Mouse (Mus musculus): ENCODE results near the gene Myo9a.
A peak's percentile ranks its signal among the peaks of the same experiment; 100 is the strongest.
"Not testable (repeated sequence)": the region's sequence is repeated elsewhere in the genome, so short reads cannot be mapped to it uniquely, and the experiment has no call there.

Gene Myo9a

DNA sequence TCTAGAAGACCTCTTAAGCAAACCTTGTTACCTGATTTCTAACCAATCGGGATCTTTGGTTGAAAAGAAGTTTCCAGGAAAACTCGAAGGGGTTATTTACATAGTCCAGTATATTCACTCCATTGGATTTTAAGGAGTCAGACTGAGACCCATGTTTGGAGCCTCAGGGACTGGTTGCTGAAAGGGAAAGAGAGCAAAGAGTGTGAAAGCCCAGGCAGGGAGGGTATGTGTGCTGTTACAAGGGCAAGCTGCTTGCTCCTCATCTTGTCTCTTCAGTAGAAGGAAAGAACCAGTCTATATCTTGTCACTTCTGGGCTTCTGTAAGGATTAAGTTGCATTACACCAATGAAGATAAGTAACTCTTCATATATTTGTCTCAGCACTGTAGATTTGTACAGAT is 1.3 kb downstream of the Myo9a start:
- peak; percentile 12 for DNase-seq

DNA sequence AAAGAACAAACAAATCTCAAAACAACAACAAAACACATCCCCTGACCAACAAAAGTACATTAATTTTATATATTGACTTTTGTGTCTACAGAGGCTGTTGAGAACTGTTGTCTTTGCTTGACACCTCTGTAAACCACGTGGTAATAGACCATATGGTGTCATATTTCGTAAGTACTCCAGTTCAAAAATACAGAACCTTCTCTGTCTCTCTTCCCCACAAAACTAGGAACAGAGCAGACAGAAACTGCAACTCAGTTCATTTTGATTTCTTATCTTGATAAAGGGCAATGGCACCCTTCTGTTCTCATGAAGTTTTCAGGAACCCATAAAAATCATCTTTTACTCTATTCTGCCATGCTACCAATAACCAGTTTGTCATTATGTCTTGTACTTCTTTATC is 4.5 kb downstream of the Myo9a start:
- no peak for DNase-seq

DNA sequence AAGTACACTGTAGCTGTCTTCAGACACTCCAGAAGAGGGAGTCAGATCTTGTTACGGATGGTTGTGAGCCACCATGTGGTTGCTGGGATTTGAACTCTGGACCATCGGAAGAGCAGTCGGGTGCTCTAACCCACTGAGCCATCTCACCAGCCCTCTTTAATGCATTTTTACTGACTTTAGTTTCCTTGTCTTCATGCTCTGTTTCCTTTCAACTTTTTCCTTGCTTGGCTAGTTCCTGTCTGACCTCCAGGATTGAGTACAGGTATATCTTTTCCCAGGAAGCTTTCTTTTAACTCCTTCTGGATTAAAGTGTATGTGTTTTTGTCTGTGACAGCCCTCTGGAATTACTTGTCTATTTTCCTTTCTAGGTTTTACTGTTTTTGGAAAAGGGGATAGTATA is 6.3 kb downstream of the Myo9a start:
- DNase-seq, result not testable (repeated sequence)

DNA sequence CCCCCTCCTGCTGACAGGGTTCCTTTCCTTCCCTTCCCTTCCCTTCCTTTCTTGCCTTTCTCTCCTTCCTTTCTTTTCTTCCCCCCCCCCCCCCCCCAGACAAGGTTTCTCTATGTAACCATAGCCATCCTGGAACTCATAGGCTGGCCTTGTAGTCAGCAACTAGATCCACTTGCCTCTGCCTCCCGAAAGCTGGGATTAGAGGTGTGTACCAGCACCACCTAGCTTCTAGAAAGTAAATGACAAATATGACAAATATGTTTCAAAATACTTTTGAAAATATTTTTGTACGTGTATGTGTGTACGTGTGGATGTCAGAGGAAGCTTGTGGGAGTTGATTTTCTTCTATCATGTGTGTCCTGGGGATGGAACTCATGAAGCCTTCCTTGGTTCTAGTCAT is 9.8 kb downstream of the Myo9a start:
- DNase-seq, result no peak

DNA sequence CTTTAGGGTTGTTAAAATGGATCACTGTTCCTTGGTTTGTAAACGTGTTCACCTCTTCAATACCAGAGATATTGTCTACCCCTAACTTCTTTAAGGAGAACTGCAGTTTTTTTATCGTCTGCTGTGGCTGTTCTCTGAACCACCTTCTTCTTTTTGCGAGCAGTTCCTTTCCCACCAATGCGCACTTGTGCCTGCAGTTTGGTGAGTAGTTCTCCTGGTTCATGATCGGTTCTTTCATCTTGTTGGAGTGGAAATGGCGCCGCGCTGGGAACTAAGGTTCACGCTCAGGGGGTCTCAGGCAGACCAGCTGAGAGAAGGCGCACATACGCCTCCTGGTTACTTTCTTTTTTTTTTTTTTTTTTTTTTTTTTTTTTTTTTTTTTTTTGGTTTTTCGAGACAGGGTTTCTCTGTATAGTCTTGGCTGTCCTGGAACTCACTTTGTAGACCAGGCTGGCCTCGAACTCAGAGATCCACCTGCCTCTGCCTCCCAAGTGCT is 16.3 kb downstream of the Myo9a start:
- not testable (repeated sequence) for DNase-seq

DNA sequence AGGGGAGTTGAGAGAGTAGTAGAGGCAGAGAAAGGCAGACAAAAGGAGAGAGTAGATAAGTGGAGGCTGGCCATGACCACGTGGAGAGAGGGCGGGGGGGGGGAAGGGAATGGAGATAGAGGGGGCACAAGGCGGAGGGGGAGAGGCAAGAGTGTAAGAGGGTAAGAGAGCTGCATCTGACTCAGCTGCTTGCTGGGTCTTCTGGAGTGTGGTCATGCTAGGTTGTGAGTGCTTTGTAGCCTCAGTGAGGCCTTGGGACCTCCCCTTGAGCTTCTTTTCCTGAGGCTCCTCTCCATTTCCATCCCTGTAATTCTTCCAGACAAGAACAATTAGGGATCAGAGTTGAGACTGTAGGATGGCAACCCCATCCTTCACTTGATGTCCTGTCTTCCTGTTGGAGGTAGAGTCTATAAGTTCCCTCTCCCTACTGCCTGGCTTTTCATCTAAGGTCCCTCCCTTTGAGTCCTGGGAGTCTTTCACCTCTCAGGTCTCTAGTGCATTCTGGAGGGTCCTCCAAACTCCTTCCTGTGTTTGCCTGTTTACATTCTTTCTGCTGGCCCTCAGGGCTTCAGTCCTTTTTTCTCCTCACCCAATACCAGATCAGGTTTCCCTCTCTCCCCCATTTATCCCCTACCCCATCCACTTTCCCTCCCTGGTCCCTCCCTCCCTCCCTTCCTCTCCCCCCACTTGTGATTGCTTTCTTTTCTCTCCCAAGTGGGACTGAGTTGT is 55.5 kb downstream of the Myo9a start:
- DNase-seq, result not testable (repeated sequence)

DNA sequence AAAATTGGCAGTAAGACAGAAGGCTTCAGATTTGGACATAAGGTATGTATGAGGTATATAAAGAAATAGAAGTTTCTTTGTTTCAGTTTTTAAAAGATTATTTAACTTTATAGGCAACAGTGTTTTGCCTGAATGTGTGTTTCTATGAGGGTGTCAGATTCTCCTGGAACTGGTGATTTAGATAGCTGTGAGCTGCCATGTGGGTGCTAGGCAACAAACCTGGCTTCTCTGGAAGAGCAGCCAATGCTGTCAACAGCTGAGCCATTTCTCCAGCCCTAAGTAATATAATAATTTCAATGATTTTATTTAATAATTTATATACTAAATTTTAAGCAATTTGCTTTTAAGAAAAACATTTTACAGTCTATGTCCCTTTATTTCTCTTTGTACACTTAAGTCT is 133.9 kb downstream of the Myo9a start:
- no peak for DNase-seq

DNA sequence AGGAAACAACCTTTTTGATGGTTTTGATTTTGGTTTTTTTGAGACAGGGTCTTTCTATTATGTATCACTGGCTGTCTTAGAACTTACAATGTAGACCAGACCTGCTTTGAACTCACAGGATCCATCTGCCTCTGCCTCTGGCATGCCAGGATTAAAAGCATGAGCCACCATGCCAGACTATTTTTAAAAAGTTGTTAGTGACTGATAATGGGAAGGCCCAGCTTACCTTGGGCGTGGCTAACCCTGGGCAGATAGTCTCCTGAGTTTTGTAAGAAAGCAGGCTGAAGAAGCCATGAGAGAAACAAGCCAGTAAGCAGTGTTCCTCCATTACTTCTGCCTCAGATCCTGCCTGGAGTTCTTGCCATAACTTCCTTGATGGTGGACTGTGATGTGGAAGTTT is 152.7 kb downstream of the Myo9a start:
- DNase-seq, result no peak

DNA sequence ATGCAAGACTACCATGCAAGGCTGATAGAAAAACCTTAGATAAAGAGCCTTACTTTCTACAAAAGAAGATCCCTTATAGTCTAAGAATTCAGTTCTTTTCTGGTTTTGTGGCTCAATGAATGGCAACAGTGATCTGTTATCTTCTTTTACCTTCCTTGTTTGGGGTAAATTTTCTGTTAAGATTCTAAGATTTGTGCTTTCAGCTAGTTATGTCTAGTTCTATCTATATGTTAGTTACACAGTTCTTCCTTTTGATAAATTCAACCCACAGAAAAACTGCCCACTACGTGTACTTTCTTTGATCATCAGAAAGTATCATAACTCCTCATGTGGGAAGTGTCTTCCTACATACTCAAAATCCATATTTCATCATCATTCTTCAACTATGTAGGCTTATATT is 164.1 kb downstream of the Myo9a start:
- DNase-seq, result no peak

DNA sequence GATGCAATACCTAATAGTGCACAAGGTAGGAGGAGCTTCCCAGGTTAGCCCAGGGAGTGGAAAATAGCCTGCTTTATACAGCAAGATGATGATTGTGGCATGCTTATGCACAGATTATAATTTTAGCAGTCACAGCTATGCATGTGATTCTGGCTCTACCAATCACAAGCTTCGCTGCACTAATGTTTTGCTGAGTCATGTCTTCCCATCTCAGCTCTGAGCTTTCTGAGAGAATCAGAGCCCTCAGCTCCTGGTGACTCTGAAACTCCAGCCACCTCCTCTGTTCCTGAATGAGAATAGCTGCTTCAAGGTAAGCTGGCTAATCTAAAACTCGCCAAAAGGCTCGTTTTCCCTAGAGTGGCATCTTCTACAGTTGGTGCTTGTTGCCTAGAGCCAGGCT is 179.6 kb downstream of the Myo9a start:
- DNase-seq, result no peak

DNA sequence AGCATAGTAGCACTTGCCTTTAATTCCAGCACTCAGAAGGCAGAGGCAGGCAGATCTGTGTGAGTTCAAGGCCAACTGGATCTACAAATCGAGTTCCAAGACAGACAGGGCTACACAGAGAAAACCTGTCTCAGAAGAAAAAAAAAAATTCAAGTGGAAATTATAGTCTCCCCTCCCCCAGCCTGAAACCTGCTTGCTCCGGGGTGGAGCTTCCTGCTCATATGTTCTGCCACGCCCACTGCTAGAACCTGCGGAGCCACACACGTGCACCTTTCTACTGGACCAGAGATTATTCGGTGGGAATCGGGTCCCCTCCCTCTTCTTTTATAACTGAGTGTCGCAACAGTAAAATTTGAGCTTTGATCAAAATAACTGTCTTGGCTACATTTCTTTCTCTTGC is 185.2 kb downstream of the Myo9a start:
- DNase-seq, result not testable (repeated sequence)

DNA sequence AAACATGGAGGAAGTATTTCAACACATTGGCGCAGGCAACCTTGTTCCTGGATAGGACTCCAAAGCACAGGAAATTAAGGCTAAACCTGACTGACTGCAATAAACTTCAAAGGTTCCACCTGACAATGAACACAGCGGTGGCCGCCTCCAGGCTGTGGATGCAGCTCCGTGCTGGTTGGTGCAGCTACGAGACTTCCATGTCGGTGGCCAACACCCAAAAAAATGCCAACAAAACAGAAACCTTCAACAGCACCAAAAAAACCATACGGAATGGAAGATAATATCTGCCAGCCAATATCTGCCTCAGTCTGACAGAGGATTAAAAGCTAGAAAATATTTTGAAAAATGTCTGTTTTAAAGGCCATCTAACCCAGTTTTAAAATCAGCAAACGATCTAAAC is 187.8 kb downstream of the Myo9a start:
- DNase-seq, result no peak

DNA sequence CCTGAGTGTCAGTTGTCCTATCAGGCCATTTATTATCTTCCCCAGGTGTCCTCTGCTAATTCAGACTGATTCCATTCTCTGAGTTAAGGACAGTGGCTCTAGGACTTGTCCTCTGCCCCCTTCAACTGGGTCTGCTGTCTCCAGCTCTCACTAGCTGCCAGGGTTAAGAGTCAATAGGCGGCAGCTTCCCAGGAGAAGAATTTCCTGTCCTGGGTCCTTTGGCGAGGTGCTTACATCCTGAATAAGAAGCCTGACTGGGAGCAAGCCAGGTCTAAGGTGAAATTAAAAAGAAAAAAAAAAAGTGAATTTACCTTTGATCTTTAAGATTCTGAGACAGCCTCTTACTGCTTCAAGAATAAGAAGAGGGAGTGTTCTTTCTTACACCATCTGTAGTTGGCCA is 189.0 kb downstream of the Myo9a start:
- no peak for DNase-seq

DNA sequence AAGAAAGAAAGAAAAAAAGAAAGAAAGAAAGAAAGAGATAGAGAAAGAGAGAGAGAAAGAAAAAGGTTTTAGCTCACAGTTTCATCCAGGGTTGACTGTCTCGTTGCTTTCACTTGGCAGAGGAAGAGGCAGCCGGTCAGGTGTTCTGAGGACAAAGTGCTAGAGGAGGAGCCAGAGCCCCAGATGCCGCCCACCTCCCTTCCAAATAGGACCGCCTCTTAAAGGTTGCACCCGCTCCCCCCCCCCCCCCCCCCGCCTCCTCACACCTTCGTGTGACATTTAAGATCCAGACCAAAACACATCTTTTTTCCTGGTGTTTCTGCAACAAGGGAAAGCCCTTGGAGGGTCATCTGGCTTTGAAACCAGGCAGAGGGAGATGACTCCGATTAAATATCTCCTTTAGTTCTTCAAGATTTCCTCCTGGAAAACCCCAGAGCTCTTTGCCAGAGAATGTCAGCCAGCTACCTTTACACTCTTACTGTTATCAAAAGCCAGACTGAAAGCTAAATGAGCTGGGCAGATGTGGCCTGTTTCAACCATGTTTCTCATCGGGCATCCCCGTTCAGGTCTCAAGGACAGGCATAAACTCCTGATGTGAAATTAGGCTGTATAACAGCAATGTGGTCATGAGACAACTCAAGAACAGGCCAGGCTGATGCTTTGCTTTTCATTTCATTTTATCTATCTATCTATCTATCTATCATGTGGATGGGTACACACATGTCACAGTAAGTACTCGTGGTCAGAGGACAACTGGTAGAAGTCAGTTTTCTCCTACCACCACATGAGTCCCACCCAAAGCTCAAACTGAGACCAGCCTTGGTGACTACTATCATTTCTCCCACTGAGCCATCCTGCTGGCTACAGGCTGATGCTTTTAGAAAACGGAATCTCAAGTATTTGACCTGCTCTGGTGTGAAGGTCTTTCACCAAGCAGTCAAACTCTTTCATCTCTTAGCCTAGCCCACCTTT is 190.5 kb downstream of the Myo9a start:
- DNase-seq, result no peak

DNA sequence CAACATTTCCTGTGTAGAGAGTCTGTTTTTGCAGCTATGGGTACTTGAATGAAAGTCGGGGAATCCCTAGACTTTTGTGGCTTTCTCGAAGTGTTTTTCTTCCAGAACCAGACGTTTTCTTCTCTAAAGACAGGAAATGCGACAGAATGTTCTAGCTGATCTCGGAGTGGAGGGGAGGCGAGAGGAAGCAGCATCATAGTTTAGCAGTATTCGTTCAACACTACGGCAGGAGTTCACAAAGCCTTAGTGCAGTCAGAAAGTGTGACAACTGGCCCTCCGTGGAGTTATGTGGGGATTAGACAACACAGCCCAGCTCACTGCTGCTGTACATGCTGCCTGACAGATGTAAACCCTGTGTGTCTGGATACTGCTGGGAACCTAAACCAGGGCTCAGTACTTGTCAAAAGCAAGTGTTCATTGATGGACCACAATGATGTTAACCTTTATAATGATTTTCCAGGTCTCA is 191.2 kb downstream of the Myo9a start:
- DNase-seq, result no peak

DNA sequence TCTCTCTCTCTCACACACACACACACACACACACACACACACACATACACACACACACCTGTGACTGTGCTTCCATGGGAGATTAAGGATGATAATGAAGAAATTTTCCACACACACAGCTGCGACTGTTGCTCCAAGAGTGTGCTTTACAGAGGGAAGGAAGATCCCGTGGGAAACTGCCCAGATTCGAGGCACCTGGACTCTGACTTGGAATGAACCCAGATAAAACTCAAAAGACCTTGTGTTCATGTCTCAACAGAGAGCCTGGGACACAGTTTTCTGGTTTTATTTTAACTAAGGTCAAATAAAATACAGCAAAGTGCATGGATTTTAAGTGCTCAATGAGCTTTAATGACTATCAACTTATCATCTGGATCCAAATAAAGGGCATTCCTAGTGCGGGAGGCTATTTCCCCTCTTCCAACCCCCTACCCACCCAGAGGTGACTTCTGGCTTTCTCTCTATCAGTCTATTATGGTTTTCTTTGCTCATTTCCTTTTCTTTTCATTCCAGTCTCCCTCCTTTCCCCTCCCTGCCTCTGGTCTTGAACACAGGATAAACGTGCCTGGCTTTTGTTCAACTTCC is 191.9 kb downstream of the Myo9a start:
- no peak for DNase-seq

DNA sequence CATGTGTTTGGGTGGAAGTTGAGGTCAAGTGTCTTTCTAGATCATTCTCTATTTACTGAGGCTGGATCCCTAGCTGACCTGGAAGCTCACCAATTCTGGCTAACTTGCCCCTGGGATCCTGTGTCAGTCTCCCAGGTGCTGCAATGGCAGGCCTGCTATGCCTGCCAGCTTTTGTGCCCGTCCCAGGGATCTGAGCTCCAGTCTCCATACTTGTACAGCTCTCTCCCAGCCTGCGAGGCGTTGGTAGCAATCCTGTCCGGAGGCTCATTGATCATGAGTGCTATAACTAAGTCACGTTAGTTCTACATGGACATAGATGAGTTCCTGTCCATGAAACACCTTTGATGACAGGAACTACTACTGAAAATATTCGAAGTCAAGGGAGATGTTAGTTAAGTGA is 193.1 kb downstream of the Myo9a start:
- DNase-seq, result no peak

DNA sequence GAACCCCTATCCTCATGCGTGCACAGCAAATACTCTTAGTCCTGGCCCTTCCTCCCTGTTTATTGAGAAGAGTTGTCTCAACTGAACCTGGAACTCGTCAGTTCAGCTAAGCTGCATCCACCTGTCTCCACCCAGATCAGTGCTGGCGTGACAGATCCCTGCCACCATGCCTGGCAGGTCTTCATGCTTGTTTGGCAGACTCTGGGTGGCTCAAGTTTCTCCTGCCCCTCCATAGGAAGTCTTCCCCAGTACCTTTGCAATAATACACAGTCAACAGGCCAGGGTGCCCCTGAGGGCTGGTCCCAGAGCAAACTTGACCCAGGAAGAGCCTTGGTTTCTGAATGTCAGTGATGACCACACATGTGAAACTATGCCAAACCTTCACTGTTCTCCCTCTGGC is 194.5 kb downstream of the Myo9a start:
- no peak for DNase-seq

DNA sequence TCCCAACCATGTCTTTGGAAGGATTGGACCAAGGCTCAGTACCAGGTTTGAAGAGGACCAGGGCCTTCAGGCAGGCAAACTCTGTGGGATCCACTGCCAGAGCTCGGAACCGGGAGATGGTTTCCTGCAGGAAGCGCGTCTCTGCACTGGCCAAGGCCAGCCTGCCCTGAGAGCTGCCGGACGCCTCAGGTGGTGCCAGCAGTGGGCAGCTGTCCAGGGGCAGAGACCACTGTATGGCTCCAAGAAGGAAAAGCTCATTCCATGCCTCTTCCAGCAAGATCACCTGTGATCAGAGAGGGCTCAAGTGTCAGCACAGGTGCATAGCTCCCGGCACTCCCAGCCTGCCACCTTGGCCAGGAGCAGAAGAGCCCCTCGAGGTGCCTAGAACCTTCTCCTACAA is 196.6 kb downstream of the Myo9a start:
- DNase-seq, result no peak

DNA sequence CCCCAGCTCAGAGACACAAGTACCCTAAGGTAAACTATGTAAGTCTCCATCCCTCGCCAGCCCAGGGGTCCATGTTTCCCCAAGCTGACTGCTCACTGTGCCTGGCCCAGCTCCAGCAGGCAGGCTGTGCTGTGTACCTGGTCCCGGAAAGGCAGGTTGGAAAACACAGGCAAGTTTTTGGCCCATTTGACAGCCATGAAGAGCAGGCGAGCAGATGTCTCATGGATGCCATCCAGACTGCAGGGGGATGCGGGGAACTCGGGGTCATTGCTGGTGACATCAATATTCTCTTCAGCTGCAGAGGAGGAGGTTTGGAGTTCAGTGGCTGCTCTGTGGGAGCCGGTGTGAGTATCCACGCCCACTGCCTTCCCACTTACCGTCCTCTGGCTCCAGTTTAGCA is 197.5 kb downstream of the Myo9a start:
- DNase-seq, result no peak

DNA sequence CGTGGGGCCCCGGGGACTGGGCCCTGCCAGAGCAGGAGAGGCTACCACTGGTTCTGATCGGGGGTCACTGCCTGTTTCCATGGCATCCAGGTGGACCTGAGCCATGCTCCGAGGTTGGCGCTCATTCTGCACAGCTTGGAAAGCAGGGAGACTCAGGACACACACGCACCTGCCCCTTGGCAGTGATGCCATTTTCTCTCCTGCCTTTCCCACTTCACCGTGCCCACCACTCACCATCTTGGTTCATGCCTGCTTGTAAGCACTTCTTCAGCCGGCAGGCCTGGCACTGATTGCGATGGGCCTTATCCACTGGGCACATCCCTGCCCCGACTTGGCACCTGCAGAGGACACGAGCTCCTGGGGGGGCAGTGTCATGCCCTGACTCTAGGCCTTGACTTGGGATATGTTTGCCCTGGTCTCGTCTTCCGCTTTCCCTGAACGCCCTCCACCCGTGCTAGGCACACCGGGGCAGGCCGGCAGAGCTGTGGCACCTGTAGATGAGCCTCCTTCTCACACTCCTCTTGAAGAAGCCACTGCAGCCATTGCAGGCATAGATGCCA is 198.1 kb downstream of the Myo9a start:
- DNase-seq, result no peak

DNA sequence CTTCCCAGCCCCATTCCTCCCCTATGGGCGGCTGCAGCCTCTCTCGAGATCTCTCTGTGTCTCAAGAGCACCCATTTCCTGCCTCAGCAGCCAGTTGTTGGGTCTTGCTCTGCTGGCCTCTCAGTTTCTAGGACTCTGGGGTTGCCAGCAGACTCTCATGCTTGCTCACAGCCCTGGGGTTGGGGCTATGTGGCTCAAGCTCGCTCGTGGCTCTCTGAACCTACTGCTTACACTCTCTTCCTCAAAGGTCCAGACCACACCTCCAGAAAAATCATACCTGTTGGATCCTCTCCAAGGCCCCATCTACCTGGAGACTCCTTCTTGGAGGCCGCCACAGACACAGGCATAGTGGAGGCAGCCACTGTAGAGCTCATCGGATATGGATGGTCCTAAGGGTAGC is 198.8 kb downstream of the Myo9a start:
- no peak for DNase-seq

DNA sequence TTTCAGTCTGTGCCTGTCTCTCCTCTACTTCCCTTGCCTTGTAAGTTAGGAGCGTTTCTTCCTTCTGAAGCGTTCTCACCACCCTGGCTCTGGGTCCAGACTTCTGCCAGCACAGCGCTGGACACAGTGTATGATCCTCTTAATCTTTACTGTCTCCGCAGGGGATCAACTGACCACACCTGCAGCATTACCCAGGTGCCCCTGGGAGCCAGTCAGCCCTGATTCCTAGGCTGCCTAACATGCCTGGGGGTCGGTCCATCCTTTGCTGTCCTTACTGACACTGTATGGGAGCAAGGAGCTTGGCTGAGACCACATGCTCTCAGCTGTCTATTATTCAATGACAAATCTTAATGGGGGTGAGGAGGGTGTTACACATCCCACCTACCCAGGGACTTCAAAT is 199.3 kb downstream of the Myo9a start:
- DNase-seq, result peak; percentile 44

All from retina, postnatal 1 day (tissue).